Mouse (Mus musculus) testis, postnatal 14 days (tissue): Measurements from ENCODE around the gene Ghdc.

Experiments
- DNase-seq: peaks from one replicate; pipeline ENCODE4 v3.0.0; 2021; ENCODE audit warnings: low spot score

Ghdc gene

GRCm38 (mm10) chr11:100746546-100746945 is 24.2 kb downstream of the Ghdc start:
- no peak for DNase-seq

- DNase-seq, result no peak
These were observed 25.7 kb downstream of the Ghdc start for GRCm38 (mm10) chr11:100745085-100745484.

GRCm38 (mm10) chr11:100741348-100741747 is 29.4 kb downstream of the Ghdc start:
- no peak for DNase-seq

- no peak for DNase-seq
These were observed 32.0 kb downstream of the Ghdc start for GRCm38 (mm10) chr11:100738749-100739148.

GRCm38 (mm10) chr11:100738066-100738604 is 32.6 kb downstream of the Ghdc start, which contains the start of gene Rab5c:
Rab5c (minus strand) TSS chr11:100738215.
- DNase-seq, result peak; percentile 99

- no peak for DNase-seq
These were observed 33.5 kb downstream of the Ghdc start for GRCm38 (mm10) chr11:100737105-100737733.

- no peak for DNase-seq
These were observed 34.0 kb downstream of the Ghdc start for GRCm38 (mm10) chr11:100736746-100737080.

- DNase-seq, result no peak
These were observed 34.6 kb downstream of the Ghdc start for GRCm38 (mm10) chr11:100735954-100736745.

GRCm38 (mm10) chr11:100735134-100735865 is 35.5 kb downstream of the Ghdc start:
- DNase-seq, result no peak

- no peak for DNase-seq
These were observed 40.1 kb downstream of the Ghdc start for GRCm38 (mm10) chr11:100730477-100731205.

GRCm38 (mm10) chr11:100729976-100730375 is 40.8 kb downstream of the Ghdc start:
- no peak for DNase-seq

- no peak for DNase-seq
These were observed 42.2 kb downstream of the Ghdc start for GRCm38 (mm10) chr11:100728601-100729000.

- DNase-seq, result no peak
These were observed 43.6 kb downstream of the Ghdc start for GRCm38 (mm10) chr11:100727201-100727600.

- no peak for DNase-seq
These were observed 45.7 kb downstream of the Ghdc start for GRCm38 (mm10) chr11:100724919-100725512.

GRCm38 (mm10) chr11:100722493-100723028 is 48.2 kb downstream of the Ghdc start:
- DNase-seq, result no peak

GRCm38 (mm10) chr11:100721776-100722492 is 48.8 kb downstream of the Ghdc start:
- no peak for DNase-seq

- DNase-seq, result no peak
These were observed 49.5 kb downstream of the Ghdc start for GRCm38 (mm10) chr11:100721254-100721653.

GRCm38 (mm10) chr11:100720345-100720744 is 50.4 kb downstream of the Ghdc start:
- DNase-seq, result no peak

- no peak for DNase-seq
These were observed 50.9 kb downstream of the Ghdc start for GRCm38 (mm10) chr11:100719893-100720292.

GRCm38 (mm10) chr11:100719312-100719711 is 51.4 kb downstream of the Ghdc start:
- DNase-seq, result no peak

- DNase-seq, result no peak
These were observed 51.9 kb downstream of the Ghdc start for GRCm38 (mm10) chr11:100718866-100719265.
